Mouse (Mus musculus) R1 (cell line): ENCODE measurements around the gene Iqsec1.

Source experiments
- DNase-seq: peaks from one replicate; pipeline ENCODE4 v3.0.0-alpha.2; 2018; ENCODE audit warnings: low read depth, low spot score

Iqsec1 gene

DNA sequence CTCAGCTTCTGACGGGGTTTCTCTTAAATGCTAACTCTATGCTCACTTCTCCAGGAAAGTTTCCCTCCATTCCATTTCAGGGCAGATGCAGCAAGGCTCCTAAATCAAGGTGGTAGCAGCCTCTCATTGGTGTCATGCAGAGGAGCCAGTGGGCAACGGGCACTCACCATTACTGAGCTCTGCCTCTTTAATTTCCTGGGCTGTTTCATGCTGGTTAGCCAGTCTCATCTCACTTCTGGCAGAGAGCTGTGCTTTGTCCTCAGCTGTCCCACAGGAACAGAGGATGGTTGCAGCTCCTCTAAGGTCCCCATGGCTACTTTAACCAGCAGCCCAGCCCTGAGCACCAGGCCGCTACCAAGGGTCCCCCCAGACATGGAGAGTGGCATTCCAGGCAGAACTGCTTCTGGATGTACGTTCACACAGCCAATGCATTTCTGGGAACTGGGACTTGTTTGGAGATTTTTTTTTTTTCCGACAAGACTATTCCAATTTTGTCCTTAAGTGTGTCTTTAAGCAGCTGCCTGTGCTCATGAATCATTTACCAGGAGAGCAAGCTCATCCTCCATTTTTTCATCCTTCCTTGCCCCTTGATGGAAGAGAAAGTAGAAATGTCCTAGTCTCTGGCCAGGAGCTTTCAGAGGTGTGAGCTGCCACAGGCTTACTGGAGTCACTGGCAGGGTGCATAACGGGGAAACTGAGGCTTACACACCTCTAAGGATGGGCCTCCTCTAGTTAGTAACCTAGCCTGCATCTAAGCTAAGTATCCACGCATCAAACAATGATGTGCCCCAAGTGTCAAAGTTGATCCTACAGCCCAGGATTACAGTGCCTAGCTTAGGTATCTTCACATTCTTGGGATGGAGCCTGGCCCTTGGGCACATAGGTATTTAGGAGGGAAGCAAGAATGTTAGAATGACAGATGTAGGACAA lies 98.9 kb downstream of the Iqsec1 start:
- no peak for DNase-seq

DNA sequence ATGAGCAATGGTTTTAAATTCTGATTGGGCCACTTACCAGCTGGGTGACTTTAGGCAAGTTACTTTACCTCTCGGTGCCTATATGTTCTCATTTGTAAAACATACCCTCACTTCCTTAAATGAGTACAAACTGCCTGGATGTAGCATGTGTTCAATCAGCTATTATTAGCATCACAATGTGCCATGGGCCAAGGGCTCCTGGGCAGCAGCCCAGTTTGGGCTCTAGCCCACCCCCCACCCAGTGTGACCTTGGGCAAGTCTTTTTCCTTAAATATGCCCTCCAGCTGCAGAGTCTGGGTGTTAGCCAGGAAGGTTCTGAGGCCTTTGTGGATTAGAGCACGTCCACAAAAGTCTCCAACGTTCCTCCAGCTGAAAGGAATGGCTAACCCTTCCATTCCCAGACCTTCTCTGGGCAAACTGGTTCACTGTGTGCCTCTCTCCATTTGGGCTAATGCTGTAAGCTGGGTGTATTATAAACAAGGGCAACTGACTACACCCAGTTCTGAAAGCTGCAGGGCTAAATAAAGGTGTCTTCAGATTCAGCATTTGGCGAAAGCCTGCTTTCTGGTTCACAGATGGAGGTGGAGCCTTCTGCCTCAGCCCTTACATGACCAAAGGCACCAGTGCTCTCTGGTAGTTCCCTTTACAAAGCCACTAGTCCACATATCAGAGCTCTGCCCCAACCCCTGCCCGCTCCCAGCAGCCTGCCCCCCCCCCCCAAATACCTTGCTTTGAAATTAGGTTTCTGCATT lies 101.3 kb downstream of the Iqsec1 start:
- no peak for DNase-seq

DNA sequence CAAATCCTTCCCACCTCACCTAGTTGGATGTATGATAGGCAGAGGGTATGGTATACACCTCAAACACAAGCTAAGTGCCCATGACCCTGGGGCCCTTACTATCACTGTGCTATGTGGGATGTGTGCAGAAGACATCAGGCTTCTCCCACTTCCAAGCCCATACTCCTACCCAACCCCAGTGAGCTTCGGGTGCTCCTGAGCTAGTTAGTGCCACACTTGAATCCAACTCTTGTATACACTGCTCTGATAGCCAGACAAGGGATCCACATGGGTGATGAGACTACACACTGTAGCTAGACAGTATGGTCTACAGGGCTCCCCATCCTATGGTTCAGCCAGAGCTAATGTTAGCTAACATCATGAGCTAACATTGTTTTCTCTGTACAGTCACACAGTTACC lies 102.9 kb downstream of the Iqsec1 start:
- no peak for DNase-seq

DNA sequence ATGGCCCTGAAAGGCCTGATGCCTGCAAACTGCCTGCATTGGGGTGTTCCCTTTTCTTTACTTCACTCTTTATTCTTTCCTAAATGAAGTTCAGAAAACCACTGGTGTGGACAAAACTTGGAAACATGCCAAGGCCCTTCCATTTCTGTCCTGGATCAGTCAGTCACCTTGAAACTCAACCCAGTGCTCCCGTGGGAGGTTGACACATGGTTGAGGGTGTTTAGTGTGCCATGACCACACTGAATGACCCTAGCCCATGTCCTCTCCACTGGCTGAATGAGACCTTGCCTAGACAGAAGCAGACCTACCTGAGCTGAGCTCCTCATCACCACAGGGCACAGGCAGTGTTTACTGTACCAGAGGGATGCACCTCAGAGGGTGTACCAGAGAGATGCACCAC lies 103.9 kb downstream of the Iqsec1 start:
- DNase-seq: no peak

DNA sequence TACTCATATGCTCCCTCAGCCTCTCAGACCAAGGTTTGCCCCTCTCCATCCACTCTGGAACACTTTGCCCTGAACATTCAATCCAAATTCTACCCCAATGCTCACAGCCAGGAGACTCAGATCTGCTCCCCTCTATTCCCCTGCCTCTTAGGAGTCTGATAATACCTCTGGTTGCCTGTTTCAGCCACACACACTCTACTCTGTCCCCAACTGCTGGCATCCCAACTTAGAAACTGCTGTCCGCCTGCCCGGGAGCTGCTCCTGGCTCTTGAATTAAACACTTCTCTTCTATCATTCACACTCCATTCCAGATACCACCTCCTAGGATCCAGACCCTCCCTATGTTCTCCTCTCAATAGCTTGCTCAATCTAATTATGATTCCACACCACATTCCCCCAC lies 107.5 kb downstream of the Iqsec1 start:
- no peak for DNase-seq

DNA sequence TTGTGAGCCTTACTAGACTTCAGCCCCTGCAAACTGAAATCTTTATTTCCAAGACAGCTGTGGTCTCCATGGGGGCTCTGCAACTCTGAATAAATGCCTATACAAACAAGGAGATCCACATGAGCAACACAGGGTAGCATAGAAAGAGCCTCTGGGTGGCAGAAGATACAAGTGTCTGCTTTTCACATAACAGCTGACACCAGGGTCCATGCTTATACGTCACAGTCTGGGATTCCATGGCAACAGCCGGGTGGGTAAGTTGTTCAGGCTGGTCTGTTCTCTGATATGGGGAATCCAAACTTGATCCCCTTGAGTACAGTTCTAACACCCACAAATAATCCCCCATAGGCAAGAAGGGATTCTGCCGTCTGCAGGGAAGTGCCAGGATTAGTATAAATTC lies 108.1 kb downstream of the Iqsec1 start:
- DNase-seq: no peak

DNA sequence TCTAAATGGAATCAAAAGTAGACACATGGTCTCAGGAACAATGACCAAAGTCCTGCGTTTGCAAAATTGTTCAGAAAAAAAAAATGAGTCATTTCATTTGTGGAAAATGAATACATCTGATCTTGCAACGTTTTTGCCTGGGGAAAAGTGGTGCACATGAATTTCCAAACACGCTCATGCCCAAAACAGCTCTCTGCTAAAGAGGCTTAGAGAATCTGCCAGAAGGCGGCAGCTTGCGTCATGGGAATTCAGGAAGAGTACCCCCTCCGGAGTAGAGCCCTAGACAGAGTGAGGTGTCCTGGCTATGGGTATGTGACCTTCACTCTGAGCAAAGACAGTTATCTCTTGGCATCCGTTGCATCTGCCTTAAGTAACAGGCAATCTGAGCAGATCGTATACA lies 116.9 kb downstream of the Iqsec1 start:
- no peak for DNase-seq

DNA sequence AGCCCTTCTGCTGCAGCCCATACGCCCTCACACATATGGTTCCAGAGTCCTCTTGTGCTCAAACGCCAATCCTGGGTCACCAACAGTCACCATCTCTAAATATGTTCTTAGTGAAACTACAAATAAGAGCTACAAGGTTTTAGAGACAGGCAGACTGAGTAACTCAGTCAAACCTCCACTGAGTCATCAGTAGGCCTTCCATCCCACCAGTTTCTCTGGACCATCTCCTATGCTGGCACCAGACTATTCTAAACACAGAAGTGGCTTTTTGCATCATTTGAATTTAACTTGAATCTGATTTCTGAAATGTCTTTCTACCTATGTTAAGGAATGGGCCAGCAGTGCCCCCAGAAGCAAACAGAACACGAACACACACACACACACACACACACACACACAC lies 120.5 kb downstream of the Iqsec1 start:
- DNase-seq: no peak

DNA sequence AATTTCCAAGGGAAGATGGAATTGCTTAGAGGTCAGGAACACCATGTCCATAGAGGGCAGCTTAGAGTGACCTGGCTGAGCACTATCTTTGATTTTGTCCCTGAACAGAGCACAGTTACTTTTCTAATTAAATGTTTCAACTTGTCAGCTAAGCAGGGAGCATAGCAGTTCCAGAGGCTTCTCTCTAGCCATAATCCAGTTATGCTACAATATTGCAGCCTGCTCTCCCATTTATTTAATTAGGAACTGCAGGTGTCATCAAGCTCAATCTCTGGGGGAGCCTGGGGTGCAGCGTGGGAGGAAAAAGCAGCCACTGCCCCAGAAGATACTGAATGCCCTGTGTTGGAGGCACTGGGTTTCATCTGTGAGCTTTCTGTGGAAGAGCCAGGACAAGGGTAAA lies 127.1 kb downstream of the Iqsec1 start:
- DNase-seq: no peak

DNA sequence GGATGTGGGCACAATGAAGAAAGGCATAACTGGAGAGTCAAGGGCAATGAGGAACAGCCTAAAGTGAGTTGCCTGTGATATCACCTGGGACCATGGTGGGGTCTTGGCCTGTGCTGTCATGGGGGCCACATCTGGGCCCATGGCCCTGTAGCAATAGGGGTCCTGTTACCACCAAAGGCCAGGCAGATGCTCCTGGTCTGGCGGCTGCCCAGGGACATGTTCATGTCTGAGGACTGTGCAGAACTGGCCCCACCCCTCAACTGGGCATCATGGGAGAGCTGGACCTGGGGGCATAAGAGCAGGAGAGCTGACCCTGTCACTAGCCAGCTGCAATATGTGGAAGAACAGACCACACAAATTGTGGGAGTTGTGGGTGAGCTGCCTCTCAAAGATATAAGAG lies 130.6 kb downstream of the Iqsec1 start:
- no peak for DNase-seq

DNA sequence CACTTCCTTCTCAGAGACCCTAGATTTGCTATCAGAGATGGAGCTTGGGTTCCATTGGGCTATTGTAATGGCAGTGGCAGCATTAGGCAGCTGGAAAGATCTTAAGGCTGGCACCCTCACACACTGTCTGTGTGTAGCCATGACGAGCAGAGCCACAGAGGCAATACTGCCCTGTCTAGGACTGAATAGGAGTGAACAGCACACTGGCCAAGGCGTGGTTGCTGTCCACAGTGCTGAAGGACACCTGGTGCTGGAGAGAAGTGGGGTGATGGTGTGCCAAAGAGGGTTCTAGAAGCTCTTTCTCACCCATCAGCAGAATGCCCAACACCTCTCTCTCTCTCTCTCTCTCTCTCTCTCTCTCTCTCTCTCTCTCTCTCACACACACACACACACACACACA lies 136.1 kb downstream of the Iqsec1 start:
- peak; percentile 31 for DNase-seq

DNA sequence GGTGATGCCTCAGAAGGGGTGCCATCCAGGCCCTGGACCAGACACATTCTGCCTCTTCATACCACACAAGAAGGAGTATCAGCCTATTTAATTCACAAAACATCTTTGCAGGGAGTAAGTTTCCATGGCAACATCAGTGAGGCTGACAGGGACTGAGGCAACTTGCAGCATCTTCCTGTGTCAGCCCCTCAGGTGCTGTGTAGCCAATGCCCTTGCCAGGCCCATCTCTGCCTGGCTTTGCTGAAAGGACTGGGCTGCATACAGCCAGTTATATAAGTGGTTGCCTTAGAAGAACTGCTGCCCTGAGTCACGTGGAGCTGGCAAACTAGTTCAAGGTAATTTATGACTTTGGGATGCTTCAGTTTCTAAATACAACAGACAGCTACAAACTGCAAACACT lies 140.4 kb downstream of the Iqsec1 start:
- DNase-seq: no peak

DNA sequence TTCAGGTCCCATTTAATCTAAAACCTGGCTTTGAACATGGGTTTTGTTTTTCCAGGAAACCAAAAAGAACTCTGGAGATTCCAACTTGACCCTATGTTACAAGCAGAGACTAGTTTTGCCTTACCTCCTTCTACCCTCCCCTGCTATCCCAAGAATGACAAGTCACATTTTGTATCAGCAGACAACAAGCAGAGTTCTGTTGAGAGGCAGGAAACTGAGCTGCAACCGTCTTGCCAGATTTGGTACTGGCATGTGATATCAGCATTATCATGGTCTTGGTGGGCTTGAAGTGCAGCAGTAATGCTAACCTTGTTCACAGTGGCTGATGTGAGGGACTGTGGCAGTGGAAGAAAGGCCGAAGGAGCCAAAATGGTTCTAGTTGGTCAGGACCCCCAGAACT lies 141.0 kb downstream of the Iqsec1 start:
- no peak for DNase-seq

DNA sequence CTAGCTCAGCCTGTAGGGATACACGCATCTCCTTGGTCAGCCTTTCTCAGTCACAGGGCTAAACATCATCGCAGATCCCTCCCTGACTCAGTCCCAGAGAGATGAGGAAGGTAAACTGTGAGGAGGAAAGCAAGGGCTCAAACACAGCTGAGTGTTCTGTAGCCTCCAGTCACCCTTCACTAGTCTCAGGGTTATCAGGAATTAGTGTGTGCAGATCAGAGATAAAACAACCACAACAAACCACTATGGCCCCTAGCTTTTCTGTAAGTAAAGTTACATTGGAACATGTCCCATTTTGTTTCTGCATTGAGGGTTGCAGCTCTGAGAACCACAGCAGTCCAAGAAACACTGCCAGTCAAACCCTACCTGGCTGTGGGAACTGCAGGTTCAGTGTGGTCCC lies 148.5 kb downstream of the Iqsec1 start:
- no peak for DNase-seq

DNA sequence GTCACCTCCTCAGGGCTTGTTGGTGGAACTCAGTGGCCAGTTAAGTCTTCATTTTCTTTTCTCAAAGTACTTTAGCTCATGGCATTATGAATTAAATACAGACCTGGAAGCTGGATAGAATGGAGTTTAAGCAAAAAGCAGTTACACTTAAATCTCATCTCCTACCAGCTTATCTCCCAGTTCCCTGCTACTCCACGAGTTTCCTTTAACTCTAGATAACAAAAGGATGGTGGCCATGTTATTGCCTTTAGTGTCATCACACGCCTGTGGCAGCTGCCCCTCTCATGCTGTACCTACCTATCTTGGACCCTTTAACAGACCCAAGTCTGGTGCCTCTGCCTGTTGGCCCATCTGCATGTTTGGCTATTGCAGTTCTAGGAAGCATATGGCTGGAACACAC lies 151.7 kb downstream of the Iqsec1 start:
- no peak for DNase-seq

DNA sequence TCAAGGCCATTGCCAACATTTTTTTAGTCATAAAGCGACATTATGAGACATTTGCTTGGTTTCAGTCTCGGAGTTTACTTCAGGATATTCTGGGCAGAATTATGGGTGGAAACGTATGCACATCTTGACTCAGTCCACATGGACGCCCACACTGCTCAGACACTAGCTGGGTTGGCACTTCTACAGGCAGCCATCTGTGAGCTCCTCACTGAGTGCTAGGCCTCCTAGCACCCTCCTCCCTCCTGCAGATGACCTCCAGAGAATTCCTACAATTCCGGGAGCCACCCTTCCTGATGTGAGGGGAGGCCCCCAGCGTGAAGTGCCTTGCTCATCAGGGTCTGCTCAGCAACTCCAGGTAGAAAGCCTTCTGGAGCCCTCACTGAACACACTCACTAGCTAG lies 158.9 kb downstream of the Iqsec1 start:
- DNase-seq: no peak

DNA sequence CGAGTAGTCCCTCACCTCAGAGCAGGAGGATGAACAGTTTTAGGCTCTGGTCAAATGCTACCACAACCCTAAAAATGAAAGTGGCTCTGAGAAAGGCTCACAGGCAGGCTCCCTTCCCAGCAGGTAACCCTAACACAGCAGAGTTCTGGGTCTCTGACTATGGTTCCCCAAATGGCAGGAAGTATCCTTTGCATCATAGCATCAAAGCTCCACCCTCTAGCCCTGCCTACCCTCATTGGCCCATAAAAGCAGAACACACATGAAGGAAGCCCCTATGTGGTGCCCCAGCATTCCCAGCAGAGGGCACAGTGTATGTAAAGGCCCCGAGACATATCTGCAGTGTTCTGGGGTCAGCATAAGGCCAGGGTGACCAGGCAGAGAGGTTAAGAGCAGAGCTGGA lies 163.4 kb downstream of the Iqsec1 start:
- DNase-seq: no peak

DNA sequence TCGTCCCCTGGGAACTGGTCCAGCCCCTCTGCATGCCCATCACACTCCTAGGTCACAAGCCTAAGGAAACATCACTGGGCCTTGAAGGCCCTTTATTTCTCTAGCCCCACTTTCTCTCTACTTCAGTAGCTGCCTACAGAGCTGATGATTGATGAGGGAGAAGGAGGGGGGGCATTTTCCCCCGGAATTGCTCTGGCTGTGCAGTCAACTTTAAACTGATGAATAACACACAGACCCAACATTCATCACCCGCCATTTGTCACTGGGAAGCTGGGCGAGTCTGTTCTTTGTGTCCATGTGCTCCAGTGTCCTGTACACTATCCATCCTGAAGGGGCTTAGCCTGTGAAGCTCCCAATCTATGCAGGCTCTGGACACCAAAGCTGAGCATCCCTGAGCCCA lies 165.2 kb downstream of the Iqsec1 start:
- no peak for DNase-seq

DNA sequence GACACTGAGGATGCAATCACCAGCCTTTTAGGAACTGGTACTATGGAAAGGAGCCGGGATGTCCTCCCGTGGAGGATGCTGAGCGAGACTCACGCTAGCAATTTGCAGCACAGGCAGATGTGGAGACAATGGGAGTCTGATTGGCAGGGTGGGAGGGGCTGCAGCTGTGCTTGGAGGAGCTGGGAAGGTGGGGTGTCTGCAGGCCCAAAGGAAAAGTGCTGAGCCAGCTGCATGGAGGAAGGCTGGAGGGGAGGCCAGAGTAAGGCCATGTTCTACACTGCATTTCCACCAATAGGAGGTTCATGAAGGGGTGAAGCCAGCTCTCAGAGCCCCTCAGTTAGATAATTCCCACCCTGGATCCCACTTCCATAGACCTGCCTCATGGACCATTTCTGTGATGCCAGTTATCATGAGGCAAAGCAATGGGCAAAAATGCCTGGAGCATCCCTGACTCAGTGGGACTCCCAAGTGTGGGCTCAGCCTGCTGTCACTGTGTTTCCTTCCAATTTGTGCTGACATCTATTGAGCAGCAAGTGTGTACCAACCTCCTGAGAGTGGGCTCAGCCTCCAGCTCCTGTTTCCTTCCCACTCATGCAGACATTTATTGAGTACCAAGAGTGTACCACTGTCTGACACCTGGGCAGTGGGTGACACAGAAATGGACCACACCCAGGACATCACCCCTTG lies 166.4 kb downstream of the Iqsec1 start:
- DNase-seq: no peak

DNA sequence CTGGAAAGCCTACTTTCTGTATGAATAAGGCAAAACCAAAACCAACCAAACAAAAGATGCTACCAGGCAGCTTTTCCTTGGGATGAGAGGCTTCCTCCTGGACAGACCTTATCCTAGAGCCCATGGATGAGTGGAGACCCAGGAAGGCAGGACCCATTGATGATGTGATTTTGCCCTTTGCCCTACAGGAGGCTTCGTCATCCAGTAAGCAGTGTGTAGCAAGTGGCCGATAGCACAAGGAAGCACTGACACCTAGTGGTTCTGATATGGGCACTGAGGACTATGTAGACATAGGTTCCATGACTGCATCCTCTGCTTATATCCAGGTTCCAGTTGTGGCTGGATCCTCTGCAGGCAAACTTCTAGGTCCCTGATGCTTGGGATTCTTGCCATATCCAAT lies 168.6 kb downstream of the Iqsec1 start:
- DNase-seq: no peak

DNA sequence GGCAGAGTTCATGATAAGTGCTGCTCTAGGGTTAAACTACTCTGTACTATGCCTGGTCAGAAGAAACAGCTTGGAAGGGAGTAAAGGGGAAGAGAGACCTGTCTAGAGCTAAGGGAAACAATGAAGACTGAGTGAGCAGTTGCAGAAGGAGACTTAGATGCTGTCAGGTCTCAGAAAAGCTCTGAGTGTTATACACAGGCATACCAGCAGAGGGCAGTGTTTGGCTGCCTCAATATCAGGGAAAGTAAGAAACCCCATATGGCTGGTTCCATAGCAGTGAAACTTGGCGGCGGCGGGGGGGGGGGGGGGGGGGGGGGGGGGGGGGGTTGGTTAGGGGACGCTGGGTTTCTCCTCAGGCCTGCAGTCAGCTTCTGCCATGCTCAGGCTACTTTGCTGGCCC lies 169.5 kb downstream of the Iqsec1 start:
- peak; percentile 59 for DNase-seq

DNA sequence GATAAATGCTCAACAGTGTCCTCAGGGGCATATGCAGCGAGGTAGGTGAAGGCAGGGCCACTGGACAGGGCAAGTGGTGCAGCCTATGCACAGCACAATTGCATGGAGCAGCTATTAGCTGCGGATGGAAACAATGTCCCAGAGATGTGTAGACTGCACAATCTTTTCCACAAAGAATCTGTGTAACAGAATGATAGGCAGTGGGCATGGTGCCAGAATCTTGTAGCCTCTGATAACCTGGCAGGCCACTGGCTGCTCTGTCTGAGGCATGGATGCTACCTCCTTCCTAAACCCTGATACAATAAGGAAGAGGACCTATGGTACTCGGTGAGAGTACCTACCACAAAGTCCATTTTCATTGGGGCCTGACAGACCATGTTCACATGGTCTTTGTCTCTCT lies 171.9 kb downstream of the Iqsec1 start:
- DNase-seq: no peak

DNA sequence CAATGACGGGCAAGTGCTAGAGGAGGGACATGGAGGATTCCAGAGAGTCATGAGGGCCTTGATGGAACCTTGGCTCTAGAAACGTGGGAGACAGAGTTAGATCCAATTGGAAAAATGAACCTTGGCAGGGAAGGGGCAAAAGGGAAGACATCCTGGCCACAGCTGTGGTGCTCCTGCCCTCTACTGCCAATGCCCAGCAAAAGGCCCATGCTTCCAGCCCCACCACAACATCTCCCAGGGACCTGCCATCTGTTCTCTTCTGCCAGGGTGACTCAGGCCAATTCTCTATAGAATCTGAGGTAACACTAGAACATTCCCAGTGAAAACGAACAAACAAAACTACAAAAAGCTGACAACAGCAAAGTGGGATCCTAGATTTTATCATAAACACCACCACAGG lies 173.1 kb downstream of the Iqsec1 start:
- no peak for DNase-seq
